Mouse (Mus musculus) midbrain, embryonic 16.5 days (tissue): Measurements from ENCODE around the gene Cyp3a41a. TPM values are rescaled to one million over a fixed set of nuclear protein-coding genes. Genes with fewer than 3 reads are reported as not detected.
"Not testable (repeated sequence)": the region's sequence is repeated elsewhere in the genome, so short reads cannot be mapped to it uniquely, and the experiment has no call there.

Source experiments
- ATAC-seq: fragments of 200-750 bp; cut with Nextera tagmentation; 2 replicates; pipeline ENCODE4 v1.8.0; 2017; ENCODE audit warnings: moderate TSS enrichment
- H3K27ac ChIP-seq: fragments of 300-500 bp; sonication (generic); 2 replicates; pipeline ENCODE4 v1.5.1; 2014; ENCODE audit warnings: mild to moderate bottlenecking, low read length, mixed read lengths
- H3K27me3 ChIP-seq: fragments of 300-500 bp; sonication (generic); 2 replicates; pipeline ENCODE4 v1.6.1; 2014; ENCODE audit warnings: low read depth, low read length, mixed read lengths; ENCODE audit not compliant: control insufficient read depth, insufficient read depth
- H3K36me3 ChIP-seq: fragments of 300-500 bp; sonication (generic); 2 replicates; pipeline ENCODE4 v1.6.1; 2014; ENCODE audit warnings: mild to moderate bottlenecking, low read length, moderate library complexity, mixed read lengths; ENCODE audit not compliant: control insufficient read depth, insufficient read depth
- H3K4me1 ChIP-seq: fragments of 300-500 bp; sonication (generic); 2 replicates; pipeline ENCODE4 v1.6.1; 2014; ENCODE audit warnings: mild to moderate bottlenecking, low read length, mixed read lengths; ENCODE audit not compliant: control insufficient read depth, insufficient read depth
- H3K4me2 ChIP-seq: fragments of 300-500 bp; sonication (generic); 2 replicates; pipeline ENCODE4 v1.6.1; 2014; ENCODE audit warnings: mild to moderate bottlenecking, low read length, mixed read lengths
- H3K4me3 ChIP-seq: fragments of 300-500 bp; sonication (generic); 2 replicates; pipeline ENCODE4 v1.5.1; 2014; ENCODE audit warnings: low read depth, mild to moderate bottlenecking, low read length, moderate library complexity, mixed read lengths
- H3K9ac ChIP-seq: fragments of 300-500 bp; sonication (generic); 2 replicates; pipeline ENCODE4 v1.6.1; 2014; ENCODE audit warnings: low read depth, low read length, mixed read lengths
- H3K9me3 ChIP-seq: fragments of 300-500 bp; sonication (generic); replicated peaks from 2 replicates; pipeline ENCODE4 v1.6.1; 2014; ENCODE audit warnings: mild to moderate bottlenecking, low read length, mixed read lengths; ENCODE audit not compliant: control insufficient read depth, poor library complexity, severe bottlenecking
- WGBS: fragments of 180-500 bp; shearing (Covaris S2); extraction: QIAGEN DNeasy Blood & Tissue Kit; methylation state at CpG from one replicate; pipeline ENCODE4 v1.1.7; 2014; 5-methylcytosine and 5-hydroxymethylcytosine counted together
- polyA plus RNA-seq: library from polyadenylated mRNA; unstranded; fragments of >200 nt; fragmentation: Nextera tagmentation; extraction: Ambion mirVana; gene quantifications from 2 replicates; pipeline ENCODE4 v1.2.1, GENCODE M21; 2015

Gene Cyp3a41a
- not detected in 2 replicates for polyA plus RNA-seq

GRCm38 (mm10) chr5:145720036-145720435 is at the start of gene Cyp3a41a:
Cyp3a41a (minus strand) TSS chr5:145720136.
- H3K27me3 ChIP-seq, H3K36me3 ChIP-seq, H3K9me3 ChIP-seq, H3K4me1 ChIP-seq, ATAC-seq, H3K9ac ChIP-seq, H3K27ac ChIP-seq, H3K4me2 ChIP-seq, H3K4me3 ChIP-seq: not testable (repeated sequence)
- WGBS, result 47% methylated on average over 1 of the region's 2 CpGs

- H3K36me3 ChIP-seq, H3K27ac ChIP-seq, ATAC-seq, H3K4me2 ChIP-seq, H3K9ac ChIP-seq, H3K27me3 ChIP-seq, H3K9me3 ChIP-seq, H3K4me1 ChIP-seq, H3K4me3 ChIP-seq: not testable (repeated sequence)
- WGBS, result 72% methylated on average over 3 of the region's 3 CpGs
Observed at GRCm38 (mm10) chr5:145737512-145737911, 17.6 kb upstream of the Cyp3a41a start.

GRCm38 (mm10) chr5:145714296-145714695 is 5.6 kb downstream of the Cyp3a41a start:
- H3K4me1 ChIP-seq, H3K36me3 ChIP-seq, H3K9ac ChIP-seq, H3K27ac ChIP-seq, H3K9me3 ChIP-seq, H3K4me2 ChIP-seq, H3K4me3 ChIP-seq, H3K27me3 ChIP-seq, ATAC-seq: not testable (repeated sequence)
- 12% methylated on average over 1 of the region's 1 CpGs for WGBS

DNA sequence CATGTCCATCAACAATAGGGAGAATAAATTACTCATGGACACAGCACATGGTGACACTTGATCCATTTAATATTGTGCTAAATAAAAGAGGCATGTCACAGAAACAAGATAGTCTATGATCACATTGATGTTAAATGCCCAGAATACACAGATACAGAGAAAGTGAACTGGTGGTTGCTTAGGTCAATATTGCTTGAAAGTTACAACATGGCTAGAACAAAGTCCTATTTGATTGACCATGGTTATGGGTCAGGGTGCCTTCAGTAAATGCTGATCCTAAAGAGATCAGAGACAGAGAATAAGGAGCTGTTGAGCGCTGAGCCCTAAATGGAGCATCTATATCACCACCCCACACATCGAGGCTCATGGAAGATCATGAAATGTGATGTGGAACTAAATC is 12.6 kb downstream of the Cyp3a41a start:
- H3K9ac ChIP-seq, H3K9me3 ChIP-seq, H3K4me1 ChIP-seq, H3K4me2 ChIP-seq, H3K27me3 ChIP-seq, ATAC-seq, H3K27ac ChIP-seq, H3K36me3 ChIP-seq, H3K4me3 ChIP-seq: not testable (repeated sequence)
- 78% methylated on average over 2 of the region's 2 CpGs for WGBS

GRCm38 (mm10) chr5:145662007-145662406 is 57.9 kb downstream of the Cyp3a41a start:
- no peak overlapping the region for H3K4me3 ChIP-seq
- WGBS, result 84% methylated on average over 7 of the region's 7 CpGs
- no peaks in the 10 kb centered on the region for H3K4me1 ChIP-seq
- no peak overlapping the region for H3K9ac ChIP-seq
- no peaks in the 10 kb centered on the region for H3K27me3 ChIP-seq
- no peak overlapping the region for H3K27ac ChIP-seq
- H3K9me3 ChIP-seq, result peaks cover 39% of the 10 kb centered on the region
- ATAC-seq, result no peak
- H3K4me2 ChIP-seq, result no peak overlapping the region
- H3K36me3 ChIP-seq, result no peaks in the 10 kb centered on the region

- H3K4me3 ChIP-seq, result no peak overlapping the region
- no peaks in the 10 kb centered on the region for H3K27me3 ChIP-seq
- H3K27ac ChIP-seq, result no peak overlapping the region
- no peak for ATAC-seq
- H3K9me3 ChIP-seq, result peaks cover 26% of the 10 kb centered on the region
- H3K36me3 ChIP-seq, result no peaks in the 10 kb centered on the region
- no peak overlapping the region for H3K4me2 ChIP-seq
- 71% methylated on average over 4 of the region's 4 CpGs for WGBS
- no peaks in the 10 kb centered on the region for H3K4me1 ChIP-seq
- no peak overlapping the region for H3K9ac ChIP-seq
Observed at GRCm38 (mm10) chr5:145647779-145648178, 72.2 kb downstream of the Cyp3a41a start.

Other genes starting within 250 kb of the Cyp3a41a start
- gene Cyp3a41b, start 135.4 kb downstream of the Cyp3a41a start, polyA plus RNA-seq, result not detected in 2 replicates
- not detected in 2 replicates for gene Cyp3a44, start 85.7 kb upstream of the Cyp3a41a start, polyA plus RNA-seq
- not detected in 2 replicates for gene Cyp3a11, start 159.8 kb upstream of the Cyp3a41a start, polyA plus RNA-seq